Mouse (Mus musculus) urinary bladder, adult 2 months (tissue): Measurements from ENCODE around the gene Col4a3bp. TPM values are rescaled to one million over a fixed set of nuclear protein-coding genes. Genes with fewer than 3 reads are reported as not detected.

Experiments used
- DNase-seq: peaks from one replicate; pipeline ENCODE4 v3.0.0; 2022; ENCODE audit warnings: low spot score
- polyA plus RNA-seq: library from polyadenylated mRNA; depleted of rRNA; stranded (reverse); fragments of >200 nt; gene quantifications from 2 replicates; pipeline ENCODE4 v1.2.3, GENCODE M21; 2012; rRNA removed

Gene Col4a3bp
- polyA plus RNA-seq = 42.6 and 54.3 TPM in 2 replicates

DNA sequence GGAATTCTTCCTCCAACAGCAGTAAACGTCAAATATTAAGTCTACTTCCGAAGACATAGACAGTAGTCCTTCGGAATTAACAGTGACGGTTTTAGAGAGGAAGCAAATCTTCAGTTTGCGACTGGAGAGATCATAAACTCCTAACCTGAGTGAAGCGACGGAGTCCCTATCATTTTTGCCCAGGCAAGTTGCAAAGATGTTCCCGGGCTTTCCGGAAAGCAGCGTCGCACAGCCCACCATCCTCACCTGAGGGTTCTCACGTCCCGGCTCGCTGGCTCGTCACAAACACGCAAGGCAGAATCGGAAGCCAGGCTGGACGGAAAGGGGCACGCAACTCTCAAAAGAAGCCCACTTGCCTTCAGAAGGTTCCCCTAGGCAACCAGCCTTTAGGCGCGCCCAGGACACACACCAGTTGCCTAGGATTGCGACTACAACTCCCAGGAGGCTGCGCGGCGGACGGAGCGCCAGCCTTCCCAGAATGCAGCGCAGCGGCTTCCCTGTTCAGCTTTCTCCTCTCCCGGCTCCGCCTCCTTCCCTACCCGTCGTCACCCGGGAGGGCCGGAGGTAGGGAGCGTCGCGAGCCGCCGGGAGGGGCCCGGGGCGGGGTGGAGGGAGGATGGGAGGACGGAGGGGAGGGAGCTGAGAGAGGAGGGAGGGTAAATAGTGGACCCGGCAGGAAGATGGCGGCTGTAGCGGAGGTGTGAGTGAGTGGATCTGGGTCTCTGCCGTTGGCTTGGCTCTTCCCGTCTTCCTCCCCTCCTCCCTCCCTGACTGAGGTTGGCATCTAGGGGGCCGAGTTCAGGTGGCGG, at the start of gene Col4a3bp, which contains the start of gene Polk:
Col4a3bp (plus strand) TSS at position 538 of the 809 bp plus-strand sequence.
Polk (minus strand) TSS at position 499 of the 809 bp plus-strand sequence.
- peak; percentile 88 for DNase-seq

DNA sequence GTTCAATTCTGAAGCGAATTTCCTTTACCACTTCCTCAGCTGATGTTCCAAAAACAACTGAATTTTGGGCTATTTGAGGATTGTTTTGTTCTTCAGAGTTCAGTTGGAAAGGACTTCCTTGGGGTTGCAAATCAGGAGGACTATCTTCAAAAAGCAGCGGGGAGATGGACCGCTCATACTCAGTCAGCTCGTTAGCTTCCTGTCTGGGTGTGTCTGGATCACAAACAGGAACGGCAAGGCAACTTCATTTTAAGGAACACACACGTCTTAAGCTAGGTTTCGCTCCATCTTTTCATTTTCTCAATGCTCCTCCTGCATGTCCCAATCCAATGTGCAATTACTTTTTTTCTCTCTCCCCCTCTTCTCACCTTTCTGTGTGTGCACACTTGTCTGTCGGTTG, 45.8 kb upstream of the Col4a3bp start:
- no peak for DNase-seq

DNA sequence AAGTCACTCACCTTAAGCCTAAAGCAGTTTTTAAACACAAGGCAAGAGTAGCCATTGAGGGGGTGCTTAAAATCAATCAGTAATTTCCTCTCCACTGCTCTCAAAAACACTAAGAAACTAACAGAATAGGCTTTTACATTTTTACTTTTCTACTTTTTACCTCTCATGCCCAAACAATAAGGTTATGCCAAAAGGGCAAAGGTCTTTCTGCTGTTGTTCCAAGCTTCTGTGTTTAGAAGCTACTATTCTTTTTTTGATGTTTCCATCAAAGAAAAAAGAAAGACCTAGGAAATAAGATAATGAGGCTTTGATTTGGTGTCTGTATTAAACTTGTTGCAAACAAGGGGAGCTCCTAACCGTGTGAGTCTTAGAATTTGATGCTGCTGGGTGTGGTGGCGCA, 42.5 kb upstream of the Col4a3bp start:
- DNase-seq = no peak

DNA sequence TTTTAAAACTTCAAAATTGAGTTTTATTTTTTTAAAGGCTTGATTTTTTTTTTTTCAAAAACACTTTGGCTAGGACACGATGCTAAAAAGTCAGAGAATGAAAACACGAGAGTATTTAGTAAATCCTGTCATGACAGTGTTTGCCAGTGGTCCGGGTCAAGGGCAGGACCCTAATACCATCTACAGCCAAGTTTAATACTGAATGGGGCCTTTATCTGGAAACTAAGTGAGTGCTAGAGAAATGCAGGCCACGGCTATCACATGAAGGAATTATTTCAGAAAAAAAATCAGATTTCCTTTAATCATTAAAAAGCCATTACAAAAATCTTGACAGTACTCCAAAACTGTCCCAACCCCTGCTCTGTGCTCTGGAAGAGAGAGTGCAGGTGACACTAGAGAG, 36.8 kb upstream of the Col4a3bp start:
- DNase-seq = no peak

DNA sequence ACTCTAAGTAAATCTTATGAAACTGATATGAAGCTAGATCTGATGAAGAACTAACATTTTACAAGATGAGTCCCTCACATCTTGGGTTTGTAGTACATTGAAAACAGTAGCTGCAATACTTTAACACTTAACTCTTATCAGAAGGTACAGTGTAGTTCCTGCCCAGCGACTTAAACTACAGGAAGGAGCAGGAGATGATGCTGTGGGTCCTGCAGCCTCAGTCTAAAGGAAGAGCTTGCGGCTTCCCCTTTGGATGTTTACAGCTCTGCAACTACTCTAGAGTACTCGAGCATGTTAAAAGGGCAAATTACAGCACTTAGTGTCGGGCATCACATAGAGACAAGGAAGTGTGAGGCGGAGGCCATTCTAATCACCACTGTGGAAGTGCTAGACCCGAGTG, 36.1 kb upstream of the Col4a3bp start:
- DNase-seq = no peak

DNA sequence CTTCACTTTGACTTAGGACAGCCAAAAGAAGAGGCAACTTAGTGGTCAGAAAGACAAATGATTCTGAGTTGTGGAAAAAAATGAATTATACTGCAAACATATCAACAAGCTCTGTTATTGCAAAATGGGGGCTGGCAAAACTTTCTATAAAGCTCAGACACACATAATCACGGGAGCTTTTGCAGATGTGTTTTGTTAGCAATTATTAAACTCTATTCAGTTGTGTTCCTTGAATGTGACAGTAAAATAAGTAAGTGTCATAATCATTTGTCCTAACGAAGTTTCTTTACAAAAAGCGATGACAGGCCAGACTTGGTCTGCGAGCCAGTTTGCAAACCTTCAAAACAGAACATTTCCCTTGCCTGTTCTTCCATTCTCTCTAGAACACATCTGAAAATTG, 34.9 kb upstream of the Col4a3bp start:
- DNase-seq = no peak

DNA sequence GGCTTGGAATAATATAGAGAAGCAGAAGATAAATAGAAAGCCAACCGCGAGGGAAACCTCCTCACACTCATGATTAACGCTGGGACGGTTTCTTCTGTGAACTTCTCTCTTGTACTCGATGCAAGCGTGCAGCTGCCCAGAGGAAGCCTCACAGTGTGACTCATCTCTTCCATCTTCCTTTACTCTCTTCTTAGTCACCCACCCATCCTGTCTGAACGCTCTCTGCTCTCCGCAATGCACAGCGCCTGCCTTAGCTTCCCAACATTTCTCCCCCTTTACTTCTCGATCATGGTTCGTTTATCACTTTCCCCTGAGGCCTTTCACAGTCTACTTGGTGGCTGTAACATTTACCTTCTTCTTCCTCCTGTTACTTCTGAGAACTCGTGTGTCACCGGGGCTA, 31.8 kb upstream of the Col4a3bp start:
- no peak for DNase-seq

DNA sequence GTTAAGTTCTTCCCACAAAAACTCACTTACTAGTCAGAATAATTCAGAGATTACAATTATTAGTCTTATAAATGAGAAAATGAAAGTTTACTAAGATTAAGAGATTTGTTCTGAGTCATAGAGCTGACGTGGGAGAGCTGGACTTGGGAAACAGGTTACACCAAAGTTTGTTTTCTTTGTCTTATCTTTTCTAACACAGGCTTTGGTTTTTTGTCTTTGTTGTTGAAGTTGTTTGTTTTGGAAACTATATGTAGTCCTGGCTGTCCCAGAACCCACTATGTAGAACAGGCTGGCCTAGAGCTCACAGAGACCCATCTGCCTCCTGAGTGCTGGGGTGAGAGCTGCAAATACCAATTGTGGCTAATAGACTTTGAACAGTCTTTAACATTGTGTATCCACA, 31.2 kb upstream of the Col4a3bp start:
- no peak for DNase-seq

DNA sequence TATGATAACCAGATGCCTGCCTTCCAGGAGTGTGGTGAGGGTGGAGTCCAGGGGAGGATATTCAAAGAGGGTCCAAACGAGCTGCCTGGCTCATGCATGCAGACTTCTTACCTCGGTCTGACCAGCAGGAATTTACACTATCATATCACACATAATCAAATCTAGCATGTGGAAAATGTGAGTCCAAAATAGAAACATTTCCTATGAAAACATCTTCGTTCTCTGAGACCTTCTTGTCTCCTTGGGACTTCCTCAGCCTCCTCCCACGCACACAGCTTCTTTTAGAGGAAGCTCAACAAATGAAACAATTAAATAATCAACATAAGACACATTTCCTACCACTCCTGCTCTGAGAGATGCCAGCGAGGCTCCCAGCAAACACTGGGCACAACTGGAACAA, 30.5 kb upstream of the Col4a3bp start:
- DNase-seq = no peak

DNA sequence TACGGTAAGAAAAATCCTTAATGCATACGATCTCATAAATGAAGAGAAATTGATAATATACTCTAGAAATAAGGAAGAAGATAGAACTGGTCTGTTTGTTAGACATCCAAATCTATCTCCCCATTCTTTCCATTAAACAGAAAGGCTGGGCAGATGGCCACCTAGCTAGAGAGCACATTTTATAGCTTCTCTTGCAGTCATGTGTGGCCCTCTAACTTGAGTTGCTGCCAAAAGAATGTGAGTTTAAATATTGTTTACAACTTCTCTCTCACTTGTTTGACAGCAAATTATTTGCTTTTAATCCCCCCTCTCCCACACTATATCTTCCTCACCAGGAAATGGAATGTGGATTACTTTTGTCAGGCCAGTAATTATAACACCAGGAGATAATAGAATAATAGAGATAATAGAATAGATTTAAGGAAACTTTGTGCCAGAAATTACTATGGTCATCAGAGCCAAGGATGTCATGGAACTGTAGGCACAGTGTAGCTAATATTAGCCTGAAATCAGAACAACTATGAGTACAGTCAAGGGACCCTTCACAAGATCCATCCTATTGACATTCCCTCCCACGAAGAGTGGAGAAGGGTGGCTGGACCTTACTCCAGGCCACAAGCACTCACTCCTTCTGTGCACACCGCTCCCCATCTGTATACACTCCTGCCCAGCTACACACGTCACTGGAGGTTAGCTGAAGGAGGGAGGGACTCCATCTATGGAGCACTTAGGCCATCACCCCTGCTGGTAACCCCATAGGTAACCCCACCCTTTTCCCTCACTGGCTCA, 28.1 kb upstream of the Col4a3bp start:
- DNase-seq = no peak

DNA sequence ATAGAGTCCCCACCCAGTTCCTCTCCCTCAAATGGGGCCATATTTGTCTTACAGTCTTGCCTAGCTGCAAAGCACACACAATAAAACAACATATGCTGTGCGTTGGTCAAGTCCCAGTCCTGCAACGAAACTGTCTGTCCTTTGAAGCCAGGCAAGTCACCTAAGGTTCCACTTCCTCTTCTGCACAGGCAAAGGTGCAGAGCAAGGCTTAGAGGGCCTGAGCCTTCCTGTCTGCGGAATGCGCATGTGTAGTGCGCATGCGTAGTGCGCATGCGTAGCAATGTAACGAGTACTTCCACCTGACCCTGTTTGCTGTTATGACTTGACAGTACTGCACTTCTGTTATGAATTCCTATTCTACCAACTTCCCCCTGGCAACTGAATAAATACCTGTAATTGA, 26.2 kb upstream of the Col4a3bp start:
- DNase-seq = no peak

DNA sequence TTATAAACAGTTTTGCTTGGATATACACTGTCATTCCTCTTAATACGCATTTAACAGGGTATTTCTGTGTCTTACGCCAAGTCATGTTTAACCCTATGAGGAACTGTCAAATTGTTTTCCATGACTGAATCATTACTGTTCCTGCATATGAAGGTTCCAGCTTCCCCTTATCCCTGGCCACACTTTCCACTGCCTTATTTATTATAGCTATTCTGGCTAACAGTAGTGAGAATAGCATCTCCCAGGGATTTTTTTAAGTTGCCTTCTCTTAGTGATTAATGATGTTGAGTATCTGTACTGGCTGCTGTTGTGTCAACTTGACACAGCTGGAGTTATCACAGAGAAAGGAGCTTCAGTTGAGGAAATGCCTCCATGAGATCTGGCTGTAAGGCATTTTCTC, 25.1 kb upstream of the Col4a3bp start:
- no peak for DNase-seq

DNA sequence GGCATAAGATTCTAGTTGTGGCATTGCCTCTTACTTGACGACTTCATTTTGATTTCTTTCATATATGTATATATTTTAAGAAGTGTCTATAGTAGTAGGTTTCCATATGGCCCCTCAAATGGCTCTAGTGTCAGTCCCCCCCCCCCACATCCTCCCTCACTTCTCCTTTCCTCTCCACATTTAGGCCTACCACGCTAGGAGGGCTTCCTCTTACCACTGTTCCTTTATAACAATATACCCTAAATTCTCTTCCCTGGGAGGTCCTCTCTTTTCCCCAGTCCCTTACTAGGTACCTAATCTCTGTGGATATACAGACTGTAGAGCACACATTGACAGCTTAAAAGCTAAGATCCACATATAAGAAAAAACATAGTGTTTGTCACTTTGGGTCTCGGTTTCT, 21.1 kb upstream of the Col4a3bp start:
- no peak for DNase-seq

DNA sequence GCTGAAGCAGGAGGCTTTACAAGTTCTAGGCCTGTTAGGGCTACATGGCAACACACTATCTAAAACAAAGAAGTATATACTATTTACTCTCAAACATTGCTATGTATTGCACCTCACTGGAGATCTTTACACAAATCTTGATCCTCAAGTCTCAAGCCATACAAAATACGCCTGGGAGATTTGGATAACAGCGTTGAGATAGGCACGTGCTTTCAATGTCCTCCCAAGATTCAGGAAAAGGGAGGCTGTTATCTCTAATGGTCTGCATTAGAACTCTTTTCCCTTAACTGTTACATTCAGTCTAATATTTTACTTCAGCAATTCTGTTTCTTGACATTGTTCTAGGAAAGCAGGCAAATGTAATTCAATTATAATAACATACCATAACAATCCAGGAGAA, 15.4 kb upstream of the Col4a3bp start:
- DNase-seq = no peak

DNA sequence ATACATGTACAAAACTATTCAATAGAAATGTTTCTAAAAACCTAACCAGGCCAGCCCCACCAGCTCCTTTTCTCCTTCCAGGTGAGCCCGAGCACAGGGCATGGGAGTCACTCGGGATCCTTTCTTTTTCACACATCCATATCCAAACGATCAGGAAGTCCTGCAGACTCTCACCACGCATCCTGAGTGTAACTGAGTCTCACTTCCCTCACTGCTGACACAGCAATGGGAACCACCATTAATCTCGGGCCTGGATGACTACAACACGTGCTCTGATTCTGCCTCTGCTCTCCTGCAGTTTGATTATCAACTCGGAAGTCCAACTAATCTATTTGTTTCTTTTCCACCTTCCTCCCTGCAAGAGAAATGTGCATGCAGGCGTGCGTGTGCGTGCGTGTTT, 14.6 kb upstream of the Col4a3bp start:
- no peak for DNase-seq

DNA sequence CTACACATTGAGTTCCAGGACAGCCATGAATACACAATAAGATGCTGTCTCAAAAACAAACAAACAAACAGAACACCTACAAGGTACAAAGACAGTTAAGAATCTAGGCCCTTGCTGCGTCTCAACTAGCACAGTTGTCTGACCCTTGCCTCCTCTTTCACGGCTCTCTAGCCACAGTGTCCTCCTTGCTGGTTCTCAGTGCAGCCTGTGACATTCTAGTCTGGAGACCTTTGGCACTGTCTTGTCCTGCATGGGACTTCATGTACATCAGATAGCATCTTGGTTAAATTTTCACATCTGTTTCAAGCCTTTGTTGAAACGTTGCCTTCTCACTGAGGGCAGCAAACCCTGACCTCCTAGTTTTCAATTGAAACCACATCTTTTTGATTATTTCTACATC, 13.6 kb upstream of the Col4a3bp start:
- DNase-seq = no peak

DNA sequence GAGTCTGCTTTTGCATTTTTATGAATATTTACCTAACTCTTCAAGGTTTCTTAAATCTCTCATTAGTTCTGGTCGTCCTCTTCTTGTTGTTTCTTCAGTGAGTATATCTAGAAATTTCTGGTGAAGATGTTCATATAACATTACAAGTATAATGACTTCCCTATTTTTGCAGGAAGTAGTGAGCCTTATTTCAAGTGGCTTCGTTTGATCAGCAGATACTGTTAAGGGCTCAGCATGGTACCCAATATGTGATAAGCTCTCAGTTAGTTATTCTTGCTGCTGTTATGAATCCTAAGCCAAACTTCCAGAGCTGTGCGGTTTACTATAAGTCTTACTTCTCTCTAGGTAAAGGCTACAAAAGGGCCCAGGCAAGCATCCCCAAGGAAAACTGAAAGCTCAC, 12.9 kb upstream of the Col4a3bp start:
- DNase-seq = no peak

DNA sequence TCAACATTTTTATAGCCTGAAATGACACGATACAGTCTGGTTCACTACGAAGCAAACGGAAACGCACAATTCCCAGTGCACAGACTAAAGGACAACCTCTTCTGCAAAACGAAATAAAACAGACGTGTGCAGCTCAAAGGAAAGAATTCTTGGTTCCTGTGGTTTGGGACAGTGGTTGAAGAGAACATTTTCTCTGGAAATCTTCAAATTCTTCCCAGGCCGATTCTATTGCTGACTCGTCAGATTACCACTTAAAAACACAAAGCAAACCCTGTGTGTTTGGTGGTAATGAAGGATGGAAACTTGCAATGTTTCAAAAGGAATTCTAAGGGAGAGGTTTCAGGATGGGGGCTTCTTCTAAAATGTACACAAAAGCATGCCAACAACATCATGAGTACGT, 12.4 kb upstream of the Col4a3bp start:
- no peak for DNase-seq

DNA sequence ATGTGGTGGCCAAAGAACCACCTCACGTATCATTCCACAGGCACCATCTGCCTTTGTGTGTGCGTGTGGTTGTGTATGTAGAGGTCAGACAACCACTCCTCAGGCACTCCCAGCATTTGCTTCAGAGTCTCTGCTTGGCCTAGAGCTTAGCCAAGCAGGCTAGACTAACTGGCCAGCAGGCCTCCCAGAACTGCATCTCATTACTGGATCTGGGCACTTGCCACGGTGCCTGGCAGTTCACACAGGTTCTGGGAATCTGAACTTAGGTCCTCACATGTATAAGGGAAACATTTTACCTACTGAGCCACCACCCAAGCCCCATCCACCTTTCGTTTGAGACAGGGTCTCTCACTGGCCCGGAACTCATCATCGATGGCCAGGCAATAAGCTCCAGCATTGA, 10.2 kb upstream of the Col4a3bp start:
- DNase-seq = no peak

DNA sequence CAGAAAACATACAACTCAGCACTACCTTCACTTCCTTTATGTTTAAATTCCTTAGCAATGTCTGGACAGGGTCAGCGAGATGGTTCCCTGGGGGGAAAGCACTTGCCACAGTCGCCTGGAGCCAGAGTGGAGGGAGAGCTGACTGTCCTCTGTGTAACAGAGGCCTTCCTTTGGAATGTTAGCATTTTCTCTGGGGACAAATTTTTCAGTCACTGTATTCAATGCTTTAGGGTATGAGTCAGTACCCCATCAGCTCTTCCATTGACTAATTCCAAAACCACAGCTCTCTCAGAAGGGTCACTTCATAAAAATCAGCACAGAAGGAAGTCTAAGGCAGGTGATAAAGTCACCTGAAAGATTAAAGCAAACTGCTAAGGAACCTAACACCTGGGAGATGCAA, 8.7 kb upstream of the Col4a3bp start:
- no peak for DNase-seq

DNA sequence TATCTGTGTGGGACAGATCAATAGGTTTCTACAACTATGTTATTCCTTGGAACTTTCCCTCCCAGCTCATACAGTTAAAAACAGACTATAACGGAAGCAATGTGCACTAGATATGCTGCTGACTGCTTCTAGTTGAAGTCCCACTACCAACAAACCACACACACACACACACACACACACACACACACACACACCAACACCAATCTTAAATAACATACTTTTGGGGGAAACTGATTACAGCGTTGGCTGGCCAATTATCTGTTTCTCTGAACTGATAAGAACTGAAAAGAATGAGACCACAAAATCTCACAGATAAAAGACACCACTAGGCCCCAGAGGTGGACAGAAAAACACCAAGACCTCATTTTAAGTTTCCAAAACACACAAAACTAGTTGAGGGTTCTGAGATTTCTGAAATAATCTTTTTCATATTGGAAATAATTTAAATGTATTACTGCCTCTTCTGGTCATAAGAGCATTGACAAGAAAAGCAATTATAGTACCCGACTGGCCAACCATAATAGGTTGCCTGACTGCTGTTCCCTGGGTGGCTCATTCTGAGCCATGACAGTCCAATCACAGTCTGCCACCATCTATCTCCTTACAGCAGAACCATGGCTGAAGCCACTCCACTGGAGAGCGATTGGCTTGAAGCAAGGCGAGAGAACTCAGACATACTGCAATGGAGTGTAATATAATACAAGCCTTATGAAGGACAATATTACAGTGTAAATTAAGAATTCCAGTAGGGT, 5.4 kb upstream of the Col4a3bp start:
- no peak for DNase-seq

DNA sequence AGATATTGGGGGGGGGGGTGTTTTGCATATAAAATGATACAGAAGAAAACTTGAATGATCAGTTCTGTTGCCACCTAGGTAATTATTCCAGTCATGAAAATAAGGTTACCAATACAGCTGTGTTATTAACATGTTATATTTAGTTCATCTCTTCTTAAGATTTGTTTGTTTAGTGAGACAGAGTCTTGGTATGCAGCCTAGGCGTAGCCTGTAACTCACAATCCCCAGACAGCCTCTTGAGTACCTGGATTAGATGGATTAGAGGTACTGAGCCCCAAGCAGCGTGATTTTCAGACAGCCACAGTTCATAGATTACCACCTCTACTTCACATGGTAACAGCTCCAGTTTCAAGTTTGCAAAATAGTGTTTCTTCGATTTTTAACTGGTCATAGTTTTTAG, 4.3 kb upstream of the Col4a3bp start:
- no peak for DNase-seq

DNA sequence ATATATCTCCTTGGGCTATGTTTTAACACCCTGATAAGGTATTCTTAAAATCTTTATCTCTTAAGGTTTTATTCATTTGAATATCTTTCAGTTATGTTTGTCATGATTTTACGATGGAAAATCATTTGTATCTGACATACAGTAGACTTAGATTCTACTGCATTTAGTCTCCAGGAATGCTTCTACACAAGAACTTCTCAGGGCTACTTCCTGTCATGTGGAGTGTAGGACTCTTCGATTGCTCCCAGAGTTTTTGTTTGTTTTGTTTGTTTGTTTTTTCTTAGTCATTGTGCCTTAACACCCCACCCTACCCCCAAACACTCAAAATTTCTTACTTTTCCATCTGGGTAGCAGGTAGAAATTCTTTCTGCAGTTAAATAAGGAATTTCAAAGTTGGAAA, 1.0 kb upstream of the Col4a3bp start:
- DNase-seq = no peak
